ENCODE assay signal across 9 mouse cellular contexts in genomic region chr10:26139100-26140093, GRCm38 (mm10).
DNase-seq lines count a peak whose midpoint lies in the region; ATAC-seq and TF ChIP-seq lines count a peak whose summit lies in the region.
"Had no signal": no experiment of that assay in that cellular context is flagged by ENCODE, and none has a peak within 500 bp of the region (broad histone marks: within the 10 kb centered on the region; RNA-seq: fewer than 3 reads in every experiment).

No protein-coding gene starts in this region.

- H3K4me2 ChIP-seq in forebrain, postnatal 0 days (ENCODE audit: low read depth) = no peak overlapping the region
- no peak overlapping the region for H3K4me2 ChIP-seq in kidney, embryonic 16.5 days (replicated peaks; ENCODE audit: low read depth, low read length)
- H3K4me2 ChIP-seq in limb, embryonic 11.5 days (ENCODE audit: low read depth, severe bottlenecking) = no peak overlapping the region
- H3K4me2 ChIP-seq in neural tube, embryonic 12.5 days (replicated peaks) = no peak overlapping the region
- H3K4me2 ChIP-seq: heart, embryonic 13.5 days had no signal

- no peak overlapping the region for H3K9ac ChIP-seq in forebrain, postnatal 0 days
- no peak overlapping the region for H3K9ac ChIP-seq in kidney, embryonic 16.5 days (replicated peaks; ENCODE audit: low read length)
- H3K9ac ChIP-seq in limb, embryonic 11.5 days (ENCODE audit: low read length) = no peak overlapping the region
- no peak overlapping the region for H3K9ac ChIP-seq in neural tube, embryonic 12.5 days
- H3K9ac ChIP-seq: heart, embryonic 13.5 days had no signal

- H3K27ac ChIP-seq in cerebellum, adult 2 months (ENCODE audit: insufficient read depth, low read length) = no peak overlapping the region
- no peak overlapping the region for H3K27ac ChIP-seq in forebrain, postnatal 0 days (ENCODE audit: low read depth, low read length)
- H3K27ac ChIP-seq in kidney, embryonic 16.5 days (ENCODE audit: low read length) = no peak overlapping the region
- H3K27ac ChIP-seq in limb, embryonic 11.5 days (replicated peaks; ENCODE audit: low read depth, low read length) = no peak overlapping the region
- no peak overlapping the region for H3K27ac ChIP-seq in neural tube, embryonic 12.5 days
- H3K27ac ChIP-seq: heart, embryonic 13.5 days had no signal

- WGBS in cerebellum, adult 2 months = 32% methylated on average over 12 of the region's 12 CpGs
- 34% methylated on average over 12 of the region's 12 CpGs for WGBS in forebrain, postnatal 0 days
- 38% methylated on average over 12 of the region's 12 CpGs for WGBS in kidney, embryonic 16.5 days
- WGBS in limb, embryonic 11.5 days = 35% methylated on average over 12 of the region's 12 CpGs
- WGBS in neural tube, embryonic 12.5 days = 35% methylated on average over 12 of the region's 12 CpGs

- H3K27me3 ChIP-seq in cerebellum, adult 2 months (ENCODE audit: control insufficient read depth, insufficient read depth, low read length) = no peaks in the 10 kb centered on the region
- H3K27me3 ChIP-seq in forebrain, postnatal 0 days (ENCODE audit: insufficient read depth, low read length) = no peaks in the 10 kb centered on the region
- no peaks in the 10 kb centered on the region for H3K27me3 ChIP-seq in kidney, embryonic 16.5 days (ENCODE audit: insufficient read depth, low read length)
- no peaks in the 10 kb centered on the region for H3K27me3 ChIP-seq in limb, embryonic 11.5 days (ENCODE audit: control insufficient read depth, insufficient read depth, low read length)
- no peaks in the 10 kb centered on the region for H3K27me3 ChIP-seq in neural tube, embryonic 12.5 days (replicated peaks)
- H3K27me3 ChIP-seq: heart, embryonic 13.5 days had no signal

- no peak overlapping the region for H3K4me3 ChIP-seq in cerebellum, adult 2 months (replicated peaks; ENCODE audit: insufficient read depth, low read depth, low read length)
- no peak overlapping the region for H3K4me3 ChIP-seq in forebrain, postnatal 0 days (ENCODE audit: low read depth, low read length)
- no peak overlapping the region for H3K4me3 ChIP-seq in kidney, embryonic 16.5 days (ENCODE audit: low read length)
- no peak overlapping the region for H3K4me3 ChIP-seq in limb, embryonic 11.5 days (ENCODE audit: low read depth, low read length)
- H3K4me3 ChIP-seq in neural tube, embryonic 12.5 days = no peak overlapping the region
- H3K4me3 ChIP-seq: heart, embryonic 13.5 days had no signal

- TF ChIP-seq CTCF in cerebellum, adult 2 months (IDR thresholded peaks at IDR 0.05; ENCODE audit: borderline replicate concordance, insufficient read depth, low read depth, low read length) = peak; percentile 74
- peak; percentile 92 for TF ChIP-seq CTCF in forebrain, postnatal 0 days (IDR thresholded peaks at IDR 0.05; ENCODE audit: low read depth)

- peak; percentile 5 to 11 for DNase-seq in B cell, adult 2 months
- peak; percentile 48 for DNase-seq in MN1 (ENCODE audit: low spot score)
- DNase-seq in cerebellum, adult 2 months = peak; percentile 18 to 29
- DNase-seq in forebrain, postnatal 0 days = peak; percentile 80
- DNase-seq in limb, embryonic 11.5 days (ENCODE audit: low spot score) = peak; percentile 73

- no peaks in the 10 kb centered on the region for H3K36me3 ChIP-seq in forebrain, postnatal 0 days (ENCODE audit: insufficient read depth)
- no peaks in the 10 kb centered on the region for H3K36me3 ChIP-seq in kidney, embryonic 16.5 days (ENCODE audit: insufficient read depth, low read length)
- H3K36me3 ChIP-seq in limb, embryonic 11.5 days (ENCODE audit: control insufficient read depth, insufficient read depth, low read length) = no peaks in the 10 kb centered on the region
- H3K36me3 ChIP-seq in neural tube, embryonic 12.5 days = no peaks in the 10 kb centered on the region
- H3K36me3 ChIP-seq: heart, embryonic 13.5 days had no signal

- H3K4me1 ChIP-seq in cerebellum, adult 2 months (ENCODE audit: control insufficient read depth, insufficient read depth, low read length) = no peaks in the 10 kb centered on the region
- H3K4me1 ChIP-seq in forebrain, postnatal 0 days (ENCODE audit: insufficient read depth) = no peaks in the 10 kb centered on the region
- H3K4me1 ChIP-seq in kidney, embryonic 16.5 days (ENCODE audit: insufficient read depth, low read length) = no peaks in the 10 kb centered on the region
- H3K4me1 ChIP-seq in limb, embryonic 11.5 days (ENCODE audit: control insufficient read depth, insufficient read depth, low read length) = no peaks in the 10 kb centered on the region
- no peaks in the 10 kb centered on the region for H3K4me1 ChIP-seq in neural tube, embryonic 12.5 days
- H3K4me1 ChIP-seq: heart, embryonic 13.5 days had no signal

- no peaks in the 10 kb centered on the region for H3K9me3 ChIP-seq in forebrain, postnatal 0 days (ENCODE audit: low read length)
- H3K9me3 ChIP-seq in kidney, embryonic 16.5 days (ENCODE audit: low read length) = no peaks in the 10 kb centered on the region
- no peaks in the 10 kb centered on the region for H3K9me3 ChIP-seq in limb, embryonic 11.5 days (ENCODE audit: control insufficient read depth, low read length)
- H3K9me3 ChIP-seq in neural tube, embryonic 12.5 days = no peaks in the 10 kb centered on the region
- H3K9me3 ChIP-seq: heart, embryonic 13.5 days had no signal

- ATAC-seq in forebrain, postnatal 0 days = peak; percentile 90
- peak; percentile 49; the same call in 1 of the 2 replicates for ATAC-seq in kidney, embryonic 16.5 days (ENCODE audit: low FRiP score, low TSS enrichment)
- ATAC-seq in limb, embryonic 11.5 days (ENCODE audit: insufficient number of reproducible peaks, low FRiP score, low TSS enrichment, low read depth) = no peak
- peak; percentile 86 for ATAC-seq in neural tube, embryonic 12.5 days (ENCODE audit: low FRiP score, low read depth)
- ATAC-seq in erythroid progenitor cell, adult 5-6 weeks (replicated peaks; ENCODE audit: low FRiP score, poor library complexity, severe bottlenecking) = no peak

- TF ChIP-seq POLR2A in cerebellum, adult 2 months (IDR thresholded peaks at IDR 0.05; ENCODE audit: borderline replicate concordance, insufficient read depth, low read length) = no peak

Comparison
In these comparisons a context has a peak if more than half of its experiments do, and no peak if none do; other contexts are left out.
1. DNase-seq: peak in every context shown above with its lines; median percentile 80 in forebrain, postnatal 0 days; 73 in limb, embryonic 11.5 days; 48 in MN1; 24 in cerebellum, adult 2 months; 8 in B cell, adult 2 months.
2. ATAC-seq: peak in forebrain, postnatal 0 days (single experiment), kidney, embryonic 16.5 days (single experiment) and neural tube, embryonic 12.5 days (single experiment); none in limb, embryonic 11.5 days (single experiment) and erythroid progenitor cell, adult 5-6 weeks (single experiment).